Mouse (Mus musculus) cortical plate, adult 2 months (tissue): Measurements from ENCODE around the gene Rab35. TPM values are rescaled to one million over a fixed set of nuclear protein-coding genes. Genes with fewer than 3 reads are reported as not detected.

ENCODE experiments used
- H3K27ac ChIP-seq: fragments of 200-500 bp; 2 replicates; pipeline ENCODE4 v1.5.1; 2012; ENCODE audit warnings: low read length, control low read depth, inconsistent platforms; ENCODE audit not compliant: insufficient read depth
- H3K4me1 ChIP-seq: fragments of 200-500 bp; 2 replicates; pipeline ENCODE4 v1.6.1; 2011; ENCODE audit warnings: low read length; ENCODE audit not compliant: control insufficient read depth, insufficient read depth
- H3K4me3 ChIP-seq: fragments of 200-500 bp; 2 replicates; pipeline ENCODE4 v1.5.1; 2011; ENCODE audit warnings: mild to moderate bottlenecking, low read length, control low read depth; ENCODE audit not compliant: insufficient read depth
- CTCF ChIP-seq: fragments of 200-500 bp; IDR thresholded peaks from 2 replicates; pipeline ENCODE4 v1.5.1; 2011; ENCODE audit warnings: mild to moderate bottlenecking, control low read depth, low read length; ENCODE audit not compliant: insufficient read depth; ENCODE audit errors: extremely low read depth
- POLR2A ChIP-seq: fragments of 200-500 bp; IDR thresholded peaks from 2 replicates; pipeline ENCODE4 v1.6.1; 2011; ENCODE audit warnings: mild to moderate bottlenecking, low read length, control low read depth; ENCODE audit not compliant: insufficient read depth; ENCODE audit errors: extremely low read depth
- polyA plus RNA-seq: library from polyadenylated mRNA; depleted of rRNA; stranded (reverse); fragments of >200 nt; gene quantifications from 2 replicates; pipeline ENCODE4 v1.2.3, GENCODE M21; 2012

The Rab35 gene
- polyA plus RNA-seq, 1 experiment: 90.8 TPM

DNA sequence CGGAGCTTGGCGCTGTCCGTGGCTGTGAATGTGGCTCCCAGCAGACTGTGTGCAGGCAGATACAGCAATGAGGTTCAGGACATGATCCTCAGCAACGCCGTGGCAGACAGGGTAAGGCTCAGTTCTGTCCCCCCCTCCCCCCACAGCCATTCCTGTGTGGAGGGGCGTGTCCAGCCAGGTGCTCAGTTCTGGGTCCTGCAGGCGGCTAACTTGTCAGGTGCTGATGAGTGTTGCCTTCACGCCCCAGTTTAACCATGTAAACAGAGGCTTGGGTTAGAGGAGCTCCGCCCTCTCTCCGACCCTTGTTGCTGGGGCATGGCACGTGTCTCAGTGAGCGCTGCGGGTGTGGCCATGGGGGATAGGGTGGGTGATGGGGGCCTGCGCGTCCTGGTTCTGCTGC lies 12.0 kb upstream of the Rab35 start:
- no peak overlapping the region for H3K27ac ChIP-seq
- H3K4me3 ChIP-seq: no peak overlapping the region
- H3K4me1 ChIP-seq: peaks cover 2% of the 10 kb centered on the region
- TF ChIP-seq CTCF (no peak), POLR2A (no peak)

- Histone ChIP-seq H3K27ac (no peak overlapping the region), H3K4me1 (peaks cover 2% of the 10 kb centered on the region), H3K4me3 (no peak overlapping the region)
- TF ChIP-seq CTCF: no peak
- TF ChIP-seq POLR2A: no peak
Measured at GRCm38 (mm10) chr5:115622686-115623085, 9.0 kb upstream of the Rab35 start.

GRCm38 (mm10) chr5:115623694-115624440 lies 7.8 kb upstream of the Rab35 start:
- Histone ChIP-seq H3K27ac (peak overlapping the region; percentile 4; the same call in 1 of the 2 replicates), H3K4me3 (no peak overlapping the region), H3K4me1 (peaks cover 2% of the 10 kb centered on the region)
- TF ChIP-seq POLR2A (no peak), CTCF (no peak)

GRCm38 (mm10) chr5:115626237-115626886 lies 5.3 kb upstream of the Rab35 start:
- H3K4me3 ChIP-seq: no peak overlapping the region
- H3K4me1 ChIP-seq: peaks cover 2% of the 10 kb centered on the region
- TF ChIP-seq CTCF (no peak), POLR2A (no peak)
- no peak overlapping the region for H3K27ac ChIP-seq

GRCm38 (mm10) chr5:115628083-115628482 lies 3.6 kb upstream of the Rab35 start:
- no peak for TF ChIP-seq CTCF
- TF ChIP-seq POLR2A: no peak
- H3K27ac ChIP-seq: no peak overlapping the region
- peaks cover 4% of the 10 kb centered on the region for H3K4me1 ChIP-seq
- no peak overlapping the region for H3K4me3 ChIP-seq

DNA sequence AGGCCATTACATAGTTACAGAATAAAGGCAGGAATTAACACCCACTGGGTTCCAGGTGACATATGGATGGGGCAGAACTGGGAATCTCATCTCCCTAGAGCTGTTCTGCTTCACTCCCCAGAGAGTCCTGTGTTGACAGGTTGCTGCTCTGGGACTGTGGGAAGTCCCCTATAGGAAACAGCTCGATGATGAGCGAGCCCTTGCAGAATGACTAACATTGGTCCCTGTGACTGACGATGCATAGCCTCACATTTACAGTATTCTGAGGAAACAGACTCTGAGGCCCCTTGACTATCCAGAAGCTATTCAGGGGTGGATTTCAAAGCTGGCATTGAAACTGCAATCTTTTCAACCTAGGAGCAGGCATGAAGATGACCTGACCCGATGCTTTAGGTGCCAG lies 2.0 kb upstream of the Rab35 start:
- H3K27ac ChIP-seq: no peak overlapping the region
- TF ChIP-seq CTCF: no peak
- no peak for TF ChIP-seq POLR2A
- no peak overlapping the region for H3K4me3 ChIP-seq
- H3K4me1 ChIP-seq: peaks cover 7% of the 10 kb centered on the region

DNA sequence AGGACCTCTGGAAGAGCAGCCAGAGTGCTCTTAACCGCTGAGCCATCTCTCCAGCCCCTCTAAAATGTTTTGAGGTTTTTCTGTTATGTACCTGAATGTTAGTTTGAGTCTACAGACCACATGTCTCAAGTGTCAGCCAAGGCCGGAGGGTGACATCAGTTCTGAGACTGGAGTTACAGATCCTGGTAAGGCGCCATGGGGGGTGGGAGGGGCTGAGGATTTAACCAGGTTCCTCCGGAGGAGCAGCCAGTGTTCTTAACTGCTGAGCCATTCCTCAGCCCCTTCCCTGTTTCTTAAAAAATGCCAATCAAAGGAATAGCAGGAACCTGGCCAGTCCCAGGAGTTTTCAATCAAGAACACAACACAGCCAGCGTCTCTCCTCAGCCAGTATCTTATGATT lies 1.4 kb upstream of the Rab35 start:
- Histone ChIP-seq H3K4me3 (no peak overlapping the region), H3K27ac (no peak overlapping the region), H3K4me1 (peaks cover 7% of the 10 kb centered on the region)
- TF ChIP-seq CTCF (no peak), POLR2A (no peak)

- Histone ChIP-seq H3K4me1 (peaks cover 7% of the 10 kb centered on the region), H3K27ac (no peak overlapping the region), H3K4me3 (peak overlapping the region; percentile 72)
- TF ChIP-seq CTCF (no peak), POLR2A (no peak)
Measured at GRCm38 (mm10) chr5:115632358-115632714, 628 bp downstream of the Rab35 start.

DNA sequence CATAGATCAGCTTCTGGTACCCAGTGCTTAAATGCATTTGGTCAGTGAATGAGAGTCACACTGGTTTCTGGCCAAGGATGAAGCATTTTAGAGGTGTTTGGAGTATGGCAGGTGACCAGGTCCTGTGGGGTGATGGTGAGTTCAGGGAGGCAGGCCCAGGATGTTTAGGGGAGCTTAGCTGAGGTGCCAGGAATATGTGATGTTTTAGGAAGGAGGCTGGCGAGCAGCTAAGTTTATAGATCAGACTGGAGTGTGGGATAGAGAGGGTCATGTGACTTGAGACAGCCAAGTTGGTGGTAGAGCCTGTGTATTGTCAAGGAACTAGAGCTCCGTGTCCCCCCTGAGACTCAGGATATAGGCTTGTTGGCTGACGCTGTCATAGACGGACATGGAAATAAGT lies 1.4 kb downstream of the Rab35 start:
- no peak for TF ChIP-seq CTCF
- no peak for TF ChIP-seq POLR2A
- Histone ChIP-seq H3K4me1 (peaks cover 7% of the 10 kb centered on the region), H3K4me3 (peak overlapping the region; percentile 72), H3K27ac (no peak overlapping the region)

- Histone ChIP-seq H3K4me3 (no peak overlapping the region), H3K27ac (no peak overlapping the region), H3K4me1 (peaks cover 7% of the 10 kb centered on the region)
- TF ChIP-seq CTCF: no peak
- no peak for TF ChIP-seq POLR2A
Measured at GRCm38 (mm10) chr5:115634046-115634445, 2.3 kb downstream of the Rab35 start.

DNA sequence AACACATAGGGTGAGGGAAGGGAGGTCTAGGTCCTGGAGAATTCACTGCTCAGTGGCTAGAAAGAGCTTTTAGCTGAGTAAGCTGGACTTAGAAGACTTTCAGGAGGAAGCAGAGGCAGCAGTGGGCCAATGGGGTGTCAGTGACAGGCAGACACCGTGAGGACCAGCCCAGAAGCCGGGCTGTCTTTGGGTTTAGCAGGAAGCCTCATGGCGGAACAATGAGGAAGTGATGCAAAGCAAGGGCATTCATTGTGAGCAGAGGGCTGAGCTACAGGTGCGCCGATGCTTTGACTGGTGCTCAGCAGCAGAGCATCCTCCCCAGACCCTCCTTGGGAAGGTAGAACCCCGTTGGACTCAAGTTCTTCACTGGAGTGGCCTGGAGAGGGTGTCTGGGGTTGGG lies 3.8 kb downstream of the Rab35 start:
- no peak overlapping the region for H3K4me3 ChIP-seq
- H3K27ac ChIP-seq: no peak overlapping the region
- peaks cover 7% of the 10 kb centered on the region for H3K4me1 ChIP-seq
- TF ChIP-seq POLR2A (no peak), CTCF (no peak)
